Mouse (Mus musculus) lung, postnatal 0 days (tissue): Measurements from ENCODE around the gene Fut7.

Experiments
- CTCF ChIP-seq: IDR thresholded peaks from 2 replicates; pipeline ENCODE4 v1.5.1; 2016; ENCODE audit warnings: antibody characterized with exemption, mild to moderate bottlenecking
- EP300 ChIP-seq: IDR thresholded peaks from 2 replicates; pipeline ENCODE4 v1.6.1; 2016; ENCODE audit warnings: antibody characterized with exemption, mild to moderate bottlenecking, control low read depth

GRCm38 (mm10) chr2:25465256-25465655, 42.2 kb downstream of the Fut7 start:
- TF ChIP-seq CTCF (no peak), EP300 (no peak)
